Mouse (Mus musculus) small intestine, adult 2 months (tissue): ENCODE results near the gene Zfp52.

Source experiments
- CTCF ChIP-seq: fragments of 200-500 bp; IDR thresholded peaks from 2 replicates; pipeline ENCODE4 v1.5.1; 2012; ENCODE audit warnings: low read depth, mild to moderate bottlenecking, control low read depth, inconsistent platforms, low read length, moderate library complexity, mixed read lengths; ENCODE audit not compliant: insufficient replicate concordance, insufficient read length; ENCODE audit errors: extremely low read depth
- POLR2A ChIP-seq: fragments of 200-500 bp; IDR thresholded peaks from 2 replicates; pipeline ENCODE4 v1.6.1; 2012; ENCODE audit warnings: low read depth, mild to moderate bottlenecking, control low read depth, inconsistent platforms, low read length, moderate library complexity

DNA sequence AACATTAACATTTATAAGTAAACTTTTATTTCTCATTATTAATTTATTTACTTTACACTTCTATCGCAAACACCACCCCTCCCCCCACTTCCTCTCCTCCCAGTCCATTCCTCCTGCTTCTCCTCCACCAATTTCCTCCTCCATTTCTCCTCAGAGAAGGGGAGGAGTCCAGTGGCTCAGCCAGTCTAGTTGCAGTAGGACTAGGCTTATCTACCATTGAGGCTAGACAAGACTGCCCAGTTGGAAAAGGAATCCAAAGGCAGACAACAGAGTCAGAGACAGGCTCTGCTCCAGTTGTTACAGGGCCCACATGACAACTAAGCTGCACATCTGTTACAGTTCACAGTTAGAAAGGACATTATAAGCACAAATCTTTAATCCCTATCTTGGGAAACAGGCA is 32.4 kb downstream of the Zfp52 start:
- no peak for TF ChIP-seq CTCF
- no peak for TF ChIP-seq POLR2A
